Mouse (Mus musculus): ENCODE measurements at regions not wholly inside any gene's neighbourhood (a gene's known extent, or its start where the extent isn't known, plus 50 kb on each side); places are given as distances from the start of the nearest gene placed in this dataset.

DNA sequence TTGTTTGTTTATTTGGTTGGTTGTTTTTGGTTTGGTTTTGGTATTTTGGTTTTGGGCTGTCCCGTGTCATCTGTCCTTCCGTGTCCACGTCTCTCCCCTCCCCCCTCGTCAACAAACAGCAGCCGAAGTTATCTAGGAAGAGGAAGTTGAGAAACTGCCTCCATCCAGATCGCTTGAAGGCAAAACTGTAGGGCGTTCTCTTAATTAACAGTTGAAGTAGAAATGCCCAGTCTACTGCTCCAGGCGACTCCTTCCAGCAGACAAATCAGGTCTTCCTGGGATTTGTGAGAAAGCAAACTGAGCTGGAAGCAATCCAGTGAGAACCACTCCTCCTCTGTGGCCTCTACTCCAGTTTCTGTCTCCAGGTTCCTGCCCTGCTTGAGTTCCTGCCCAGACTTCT lies 60.8 kb downstream of the Gm47996 start (continued):
- TF ChIP-seq RAD21 (IDR thresholded peaks at IDR 0.05; ENCODE audit: low read depth, low read length): no peak
- TF ChIP-seq MAX (IDR thresholded peaks at IDR 0.05; ENCODE audit: low read length): no peak
- TF ChIP-seq ZKSCAN1 (IDR thresholded peaks at IDR 0.05; ENCODE audit: low read depth, low read length): no peak
- TF ChIP-seq SMC3 (IDR thresholded peaks at IDR 0.05; ENCODE audit: low read depth, low read length): no peak
- TF ChIP-seq BHLHE40 (IDR thresholded peaks at IDR 0.05; ENCODE audit: borderline replicate concordance, low read depth, low read length): no peak
- TF ChIP-seq NELFE (IDR thresholded peaks at IDR 0.05; ENCODE audit: low read depth, low read length): no peak
- TF ChIP-seq GATA1 (IDR thresholded peaks at IDR 0.05; ENCODE audit: low read depth, low read length): 0 out of 2 replicates have a peak, but pooled peaks have one; percentile 8
- no peak for TF ChIP-seq USF2 (IDR thresholded peaks at IDR 0.05; ENCODE audit: borderline replicate concordance in 1 of 2, insufficient read depth in 1 of 2, low read depth in 1 of 2, low read length in 2 of 2)
- TF ChIP-seq ELF1 (IDR thresholded peaks at IDR 0.05; ENCODE audit: low read depth, low read length): peak; percentile 77
- TF ChIP-seq MAFK (IDR thresholded peaks at IDR 0.05; ENCODE audit: borderline replicate concordance, low read depth, low read length): no peak

- Histone ChIP-seq H3K4me3 (ENCODE audit: control insufficient read depth in 1 of 2, insufficient read depth in 1 of 2, low read depth in 2 of 2, low read length in 2 of 2) (no peak overlapping the region), H3K9ac (ENCODE audit: control insufficient read depth, low read depth, low read length, poor library complexity, severe bottlenecking) (no peak overlapping the region), H3K9me3 (replicated peaks; ENCODE audit: insufficient read depth, low read length) (no peaks in the 10 kb centered on the region), H3K79me2 (ENCODE audit: control insufficient read depth, insufficient read depth, low read length, poor library complexity) (no peaks in the 10 kb centered on the region), H3K27ac (ENCODE audit: control insufficient read depth, low read depth, low read length) (no peak overlapping the region), H3K27me3 (ENCODE audit: control insufficient read depth in 1 of 2, insufficient read depth in 2 of 2, low read length in 2 of 2) (peaks cover 0 to 2% of the 10 kb centered on the region in 2 experiments; a peak in 2 of 4 replicates), H3K4me1 (ENCODE audit: control insufficient read depth in 1 of 2, insufficient read depth in 2 of 2, low read length in 2 of 2) (peaks cover 3 to 8% of the 10 kb centered on the region in 2 experiments), H3K36me3 (ENCODE audit: control insufficient read depth in 1 of 2, insufficient read depth in 2 of 2, low read length in 2 of 2) (peaks cover 0 to 6% of the 10 kb centered on the region in 2 experiments; a peak in 2 of 4 replicates)
- DNase-seq (ENCODE audit: low read depth, low spot score): no peak
- TF ChIP-seq SMC3 (IDR thresholded peaks at IDR 0.05; ENCODE audit: low read depth, low read length): no peak
Observed at GRCm38 (mm10) chr1:151274306-151274705, 64.4 kb downstream of the Gm47996 start.

DNA sequence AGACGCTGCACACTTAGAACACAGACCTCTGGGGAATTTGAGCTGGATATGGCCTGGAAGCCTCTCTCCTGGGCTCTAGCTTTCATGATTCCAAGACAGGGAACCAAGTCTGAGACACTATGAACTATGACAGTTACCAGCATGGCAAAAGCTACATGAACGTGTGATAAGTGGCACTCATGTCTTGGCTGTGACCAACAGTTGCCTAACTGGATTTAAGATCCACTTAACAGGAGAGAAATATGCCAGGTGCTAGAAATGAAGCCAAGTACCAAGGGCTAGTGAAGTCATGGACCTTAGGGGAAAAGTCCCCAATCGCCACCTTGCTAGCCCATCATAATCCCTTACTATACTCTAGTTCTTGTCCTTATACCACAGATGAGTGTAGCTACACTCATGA lies 65.7 kb downstream of the Gm47996 start:
- Histone ChIP-seq H3K4me1 (ENCODE audit: control insufficient read depth in 1 of 2, insufficient read depth in 2 of 2, low read length in 2 of 2) (peaks cover 0 to 5% of the 10 kb centered on the region in 2 experiments; a peak in 2 of 4 replicates), H3K36me3 (ENCODE audit: control insufficient read depth in 1 of 2, insufficient read depth in 2 of 2, low read length in 2 of 2) (peaks cover 0 to 3% of the 10 kb centered on the region in 2 experiments; a peak in 2 of 4 replicates), H3K9me3 (replicated peaks; ENCODE audit: insufficient read depth, low read length) (no peaks in the 10 kb centered on the region), H3K9ac (ENCODE audit: control insufficient read depth, low read depth, low read length, poor library complexity, severe bottlenecking) (no peak overlapping the region), H3K4me3 (ENCODE audit: control insufficient read depth in 1 of 2, insufficient read depth in 1 of 2, low read depth in 2 of 2, low read length in 2 of 2) (no peak overlapping the region), H3K27me3 (ENCODE audit: control insufficient read depth in 1 of 2, insufficient read depth in 2 of 2, low read length in 2 of 2) (peaks cover 0 to 2% of the 10 kb centered on the region in 2 experiments; a peak in 2 of 4 replicates), H3K27ac (ENCODE audit: control insufficient read depth, low read depth, low read length) (no peak overlapping the region), H3K79me2 (ENCODE audit: control insufficient read depth, insufficient read depth, low read length, poor library complexity) (no peaks in the 10 kb centered on the region)
- TF ChIP-seq POLR2AphosphoS5 (IDR thresholded peaks at IDR 0.05; ENCODE audit: borderline replicate concordance, low read depth, low read length) (no peak), SMC3 (IDR thresholded peaks at IDR 0.05; ENCODE audit: low read depth, low read length) (no peak), MYC (IDR thresholded peaks at IDR 0.05; ENCODE audit: low read depth, low read length) (no peak)
- DNase-seq (ENCODE audit: low read depth, low spot score): no peak

DNA sequence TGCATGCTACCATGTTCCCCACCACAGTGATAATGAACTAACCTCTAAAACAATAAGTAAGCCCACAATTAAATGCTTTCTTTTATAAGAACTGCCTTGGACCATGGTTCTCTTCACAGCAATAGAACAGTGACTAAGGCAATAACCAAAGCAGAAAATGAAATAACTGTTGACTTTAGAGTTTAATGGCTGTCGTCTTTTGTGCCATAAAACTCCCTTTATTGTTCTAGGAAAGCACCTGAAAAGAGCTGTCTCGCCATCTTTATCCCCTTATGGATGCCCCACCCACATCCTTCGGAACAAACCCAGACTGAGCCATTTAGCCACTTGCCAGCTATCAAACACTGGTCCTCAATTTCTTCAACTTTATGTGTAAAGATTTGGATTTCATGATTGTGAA lies 64.3 kb upstream of the Ivns1abp start:
- Histone ChIP-seq H3K36me3 (ENCODE audit: control insufficient read depth in 1 of 2, insufficient read depth in 2 of 2, low read length in 2 of 2) (no peaks in the 10 kb centered on the region), H3K4me3 (ENCODE audit: control insufficient read depth in 1 of 2, insufficient read depth in 1 of 2, low read depth in 2 of 2, low read length in 2 of 2) (no peak overlapping the region), H3K27ac (ENCODE audit: control insufficient read depth, low read depth, low read length) (no peak overlapping the region), H3K9me3 (replicated peaks; ENCODE audit: insufficient read depth, low read length) (no peaks in the 10 kb centered on the region), H3K79me2 (ENCODE audit: control insufficient read depth, insufficient read depth, low read length, poor library complexity) (no peaks in the 10 kb centered on the region), H3K4me1 (ENCODE audit: control insufficient read depth in 1 of 2, insufficient read depth in 2 of 2, low read length in 2 of 2) (no peaks in the 10 kb centered on the region), H3K27me3 (ENCODE audit: control insufficient read depth in 1 of 2, insufficient read depth in 2 of 2, low read length in 2 of 2) (peaks cover 0 to 2% of the 10 kb centered on the region in 2 experiments; a peak in 2 of 4 replicates), H3K9ac (ENCODE audit: control insufficient read depth, low read depth, low read length, poor library complexity, severe bottlenecking) (no peak overlapping the region)
- TF ChIP-seq RAD21 (IDR thresholded peaks at IDR 0.05; ENCODE audit: low read depth, low read length) (no peak), SIN3A (IDR thresholded peaks at IDR 0.05; ENCODE audit: low read length) (no peak), ZMIZ1 (IDR thresholded peaks at IDR 0.05; ENCODE audit: low read depth, low read length) (no peak)
- DNase-seq (ENCODE audit: low read depth, low spot score): no peak
